Mouse (Mus musculus) left cerebral cortex, postnatal 14 days (tissue): Measurements from ENCODE around the gene Syn3. TPM values are rescaled to one million over a fixed set of nuclear protein-coding genes. Genes with fewer than 3 reads are reported as not detected.

Source experiments
- DNase-seq, 2 experiments: peaks; one replicate each; pipeline ENCODE4 v3.0.0; 2021 to 2022; ENCODE audit warnings: low spot score in 2 of 2, mixed read lengths in 1 of 2
- intact Hi-C: fragments of 180-260 bp; cut with DNase I; formaldehyde crosslinking; loops from one replicate; pipeline ENCODE4 v1.15.1; 2025
- total RNA-seq, 2 experiments: library from RNA; stranded (reverse); gene quantifications; 2 replicates each; pipeline ENCODE4 v1.2.3; 2021

The Syn3 gene
- total RNA-seq, 2 experiments from 2014 or later: 29.9 to 32.0 TPM

GRCm38 (mm10) chr10:86300293-86301116 is 198.2 kb downstream of the Syn3 start, which contains the start of gene Timp3:
Gene Timp3 (plus strand): TSS chr10:86300372.
- intact Hi-C loops: no loop called here
- DNase-seq: peak in 1 of 2 experiments; percentile 69

- no peak for DNase-seq
- intact Hi-C loops: loop anchor here (5.0 kb wide), 1 partner anchor 332 kb away; no protein-coding TSS in a partner anchor
Measured at GRCm38 (mm10) chr10:86299795-86300194, 198.9 kb downstream of the Syn3 start.

GRCm38 (mm10) chr10:86298326-86298725 is 200.4 kb downstream of the Syn3 start:
- no peak for DNase-seq
- intact Hi-C loops: loop anchor here (5.0 kb wide), 1 partner anchor 331 kb away; no protein-coding TSS in a partner anchor

- no peak for DNase-seq
- intact Hi-C loops: loop anchor here (2.0 to 5.0 kb wide), 2 partner anchors 233 to 330 kb away; no protein-coding TSS in a partner anchor
Measured at GRCm38 (mm10) chr10:86297307-86297706, 201.4 kb downstream of the Syn3 start.

- intact Hi-C loops: loop anchor here (2.0 to 5.0 kb wide), 2 partner anchors 231 to 329 kb away; no protein-coding TSS in a partner anchor
- peak; percentile 74 to 77 for DNase-seq
Measured at GRCm38 (mm10) chr10:86296111-86296510, 202.6 kb downstream of the Syn3 start.

GRCm38 (mm10) chr10:86295454-86296098 is 203.1 kb downstream of the Syn3 start:
- no peak for DNase-seq
- intact Hi-C loops: loop anchor here (2.0 to 5.0 kb wide), 3 partner anchors 113 to 328 kb away; no protein-coding TSS in a partner anchor

GRCm38 (mm10) chr10:86294599-86295365 is 203.9 kb downstream of the Syn3 start:
- intact Hi-C loops: loop anchor here (2.0 to 5.0 kb wide), 2 partner anchors 112 to 327 kb away; no protein-coding TSS in a partner anchor

GRCm38 (mm10) chr10:86293880-86294279 is 204.8 kb downstream of the Syn3 start:
- intact Hi-C loops: loop anchor here (2.0 kb wide), 1 partner anchor 111 kb away; no protein-coding TSS in a partner anchor
- no peak for DNase-seq

More at GRCm38 (mm10) chr10:86294599-86295365, 203.9 kb downstream of the Syn3 start:
- no peak for DNase-seq

- no peak for DNase-seq
- intact Hi-C loops: no loop called here
Measured at GRCm38 (mm10) chr10:86290109-86290771, 208.5 kb downstream of the Syn3 start.

- intact Hi-C loops: no loop called here
- no peak for DNase-seq
Measured at GRCm38 (mm10) chr10:86286508-86286907, 212.2 kb downstream of the Syn3 start.

GRCm38 (mm10) chr10:86281238-86281637 is 217.5 kb downstream of the Syn3 start:
- no peak for DNase-seq
- intact Hi-C loops: no loop called here

- intact Hi-C loops: no loop called here
Measured at GRCm38 (mm10) chr10:86279579-86280168, 219.0 kb downstream of the Syn3 start.

GRCm38 (mm10) chr10:86278481-86278880 is 220.2 kb downstream of the Syn3 start:
- intact Hi-C loops: no loop called here
- DNase-seq: no peak

More at GRCm38 (mm10) chr10:86279579-86280168, 219.0 kb downstream of the Syn3 start:
- DNase-seq: no peak

GRCm38 (mm10) chr10:86277327-86277726 is 221.4 kb downstream of the Syn3 start:
- intact Hi-C loops: no loop called here
- DNase-seq: no peak

- intact Hi-C loops: no loop called here
Measured at GRCm38 (mm10) chr10:86275585-86275984, 223.1 kb downstream of the Syn3 start.

GRCm38 (mm10) chr10:86273410-86274191 is 225.1 kb downstream of the Syn3 start:
- intact Hi-C loops: no loop called here
- DNase-seq: no peak

More at GRCm38 (mm10) chr10:86275585-86275984, 223.1 kb downstream of the Syn3 start:
- DNase-seq: no peak

GRCm38 (mm10) chr10:86272826-86273225 is 225.9 kb downstream of the Syn3 start:
- intact Hi-C loops: no loop called here
- no peak for DNase-seq

GRCm38 (mm10) chr10:86270254-86270653 is 228.4 kb downstream of the Syn3 start:
- intact Hi-C loops: no loop called here
- DNase-seq: no peak
